Mouse (Mus musculus): ENCODE data around the gene Gpbar1.

- TF ChIP-seq CTCF (IDR thresholded peaks at IDR 0.05; ENCODE audit: low read depth, low read length) (no peak), GATA1 (IDR thresholded peaks at IDR 0.05; ENCODE audit: borderline replicate concordance, low read length) (no peak)
Observed at GRCm38 (mm10) chr1:74256782-74257181, 21.6 kb upstream of the Gpbar1 start.
